Mouse (Mus musculus) urinary bladder, adult 2 months (tissue): Measurements from ENCODE around the gene Atp11c. TPM values are rescaled to one million over a fixed set of nuclear protein-coding genes. Genes with fewer than 3 reads are reported as not detected.
A peak's percentile ranks its signal among the peaks of the same experiment; 100 is the strongest.

Source experiments
- DNase-seq: peaks from one replicate; pipeline ENCODE4 v3.0.0; 2022; ENCODE audit warnings: low spot score
- polyA plus RNA-seq: library from polyadenylated mRNA; depleted of rRNA; stranded (reverse); fragments of >200 nt; gene quantifications from 2 replicates; pipeline ENCODE4 v1.2.3, GENCODE M21; 2012; rRNA removed

Gene Atp11c
- 8.3 and 8.4 TPM in 2 replicates for polyA plus RNA-seq

DNA sequence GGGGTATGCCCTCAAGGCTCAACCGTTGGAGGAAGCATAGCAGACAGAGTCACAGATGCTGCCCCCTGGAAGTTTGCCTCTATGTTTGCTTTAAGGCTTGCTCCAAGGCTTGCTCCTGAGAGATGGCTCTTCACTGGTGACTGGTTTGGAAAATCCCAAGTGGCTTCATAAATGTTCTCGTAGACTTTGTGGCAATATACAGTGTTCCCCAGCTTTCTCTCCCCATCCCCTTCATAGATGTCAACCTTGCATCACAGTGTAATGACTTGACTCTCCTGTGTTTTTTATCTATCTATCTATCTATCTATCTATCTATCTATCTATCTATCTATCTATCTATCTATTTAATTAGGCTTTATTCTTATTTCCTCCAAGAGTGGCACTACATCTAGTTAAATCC is at the start of gene Atp11c:
Atp11c (minus strand) TSS at position 101 of the 400 bp plus-strand sequence.
- no peak for DNase-seq

- DNase-seq = no peak
These were observed 16.7 kb upstream of the Atp11c start for GRCm38 (mm10) chrX:60609202-60609601.

DNA sequence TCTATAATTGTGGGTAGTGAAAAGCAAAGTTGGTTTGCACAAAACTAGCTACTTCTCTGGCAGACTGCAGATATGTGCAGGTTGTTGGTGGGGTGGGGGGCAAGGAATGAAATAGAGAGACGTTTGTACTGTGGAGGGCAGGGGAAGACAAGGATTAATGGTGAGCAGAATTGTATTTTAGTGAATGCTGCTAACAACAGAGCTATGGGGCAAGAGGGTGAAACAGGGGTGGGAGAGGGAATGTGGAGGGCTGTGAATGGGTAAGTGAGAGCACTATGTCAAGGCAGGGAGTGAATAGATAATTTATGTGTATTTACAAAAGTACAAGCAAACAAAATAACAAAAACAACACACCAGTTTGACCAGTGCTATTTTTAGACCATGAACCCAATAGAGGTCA is 22.0 kb downstream of the Atp11c start:
- no peak for DNase-seq

DNA sequence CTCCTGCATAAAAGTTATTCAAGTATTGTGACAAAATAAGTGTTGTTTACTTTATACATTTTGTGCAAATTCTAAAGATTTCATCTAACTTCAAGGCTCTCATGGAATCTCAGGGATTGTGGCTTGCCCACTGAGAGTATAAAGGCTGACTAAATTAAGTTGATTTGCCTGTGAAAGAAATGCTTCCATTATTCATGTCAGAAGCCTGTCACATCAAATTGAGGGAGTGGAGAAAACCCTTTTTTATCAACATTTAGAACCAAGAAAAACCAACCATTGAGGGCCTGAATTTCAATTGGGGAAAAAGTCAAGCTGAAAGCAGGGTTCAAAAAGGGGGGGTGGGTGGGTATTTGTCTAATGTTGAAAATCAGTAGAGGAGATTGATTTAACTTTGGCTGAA is 23.5 kb downstream of the Atp11c start:
- no peak for DNase-seq

DNA sequence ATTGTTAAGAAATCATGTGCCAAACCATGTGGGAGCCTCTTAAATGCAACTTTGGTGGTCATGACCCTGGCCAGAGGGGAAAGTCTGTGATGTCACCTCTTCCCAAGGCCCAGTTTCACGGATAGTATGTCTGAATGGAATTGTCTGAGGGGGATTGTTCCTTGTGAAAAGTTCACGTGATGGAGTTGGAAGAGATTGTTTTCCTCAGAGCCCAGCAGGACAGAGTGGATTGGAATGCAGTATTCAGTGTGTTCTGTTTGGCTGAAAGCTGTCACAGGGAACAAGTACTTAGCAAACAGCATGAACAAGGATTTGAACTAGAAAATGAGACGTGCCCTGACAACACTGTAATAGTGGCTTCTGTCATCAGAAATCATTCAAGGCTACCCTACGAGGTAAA is 37.3 kb downstream of the Atp11c start:
- DNase-seq = no peak

GRCm38 (mm10) chrX:60547444-60548304 is 44.8 kb downstream of the Atp11c start:
- peak; percentile 30 for DNase-seq

DNA sequence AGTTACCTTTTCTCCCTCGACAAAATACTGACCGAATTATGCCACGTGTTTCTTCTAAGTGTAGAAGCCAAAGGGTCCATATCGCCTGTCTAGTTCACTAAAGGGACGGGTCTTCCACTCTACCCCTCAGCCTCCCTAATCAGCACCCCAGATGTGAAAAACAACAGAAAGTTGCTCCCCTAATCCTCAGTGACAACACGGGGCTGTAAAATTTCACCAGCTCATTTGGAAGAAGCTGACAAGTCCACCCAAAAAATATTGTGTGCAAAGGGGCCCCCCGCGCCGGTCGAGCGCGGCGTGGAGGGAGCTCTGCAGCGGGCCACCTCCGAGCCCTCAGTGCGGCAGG is 45.4 kb downstream of the Atp11c start:
- DNase-seq = no peak

DNA sequence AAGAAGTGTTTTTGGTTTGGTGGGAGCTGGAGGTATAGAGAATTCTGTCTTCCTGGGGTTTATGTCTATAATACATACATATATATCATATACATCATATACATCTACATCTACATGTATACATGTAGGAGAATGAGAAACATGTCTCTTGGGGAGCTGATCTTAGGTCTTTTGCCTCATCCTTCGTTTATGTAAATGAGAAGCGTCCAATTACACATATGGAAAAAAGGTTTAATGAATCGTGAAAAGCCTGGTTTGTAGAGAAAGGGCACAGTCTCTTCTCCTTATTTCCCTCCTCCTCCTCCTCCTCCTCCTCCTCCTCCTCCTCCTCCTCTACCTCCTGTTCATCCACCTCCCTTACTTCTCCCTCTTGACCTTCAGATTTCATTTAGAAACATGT is 46.6 kb downstream of the Atp11c start:
- DNase-seq = no peak

GRCm38 (mm10) chrX:60545444-60545843 is 47.1 kb downstream of the Atp11c start:
- no peak for DNase-seq

GRCm38 (mm10) chrX:60544098-60544497 is 48.4 kb downstream of the Atp11c start:
- no peak for DNase-seq

- no peak for DNase-seq
These were observed 49.6 kb downstream of the Atp11c start for GRCm38 (mm10) chrX:60542901-60543300.

DNA sequence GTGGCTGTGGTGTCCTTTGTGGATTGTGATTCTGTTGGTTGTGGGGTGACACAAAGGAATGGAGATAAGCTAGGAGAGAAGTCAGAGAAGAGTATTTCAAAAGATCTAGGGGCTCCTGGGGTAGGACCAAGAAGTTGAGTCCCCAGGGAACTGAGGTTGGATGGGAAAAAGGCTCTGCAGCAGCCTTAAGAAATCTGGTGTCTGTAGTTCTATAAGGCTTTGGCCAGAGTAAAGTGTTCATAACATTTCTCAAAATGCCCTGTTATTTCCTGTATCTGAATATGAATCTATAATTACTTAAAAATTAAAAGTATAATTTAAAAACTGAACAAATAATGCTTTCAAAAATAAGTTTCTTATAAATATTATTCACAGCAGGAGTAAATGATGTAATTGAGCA is 53.3 kb downstream of the Atp11c start, which contains the start of gene Gm7073:
Gm7073 (minus strand) TSS at position 101 of the 400 bp plus-strand sequence.
- no peak for DNase-seq

DNA sequence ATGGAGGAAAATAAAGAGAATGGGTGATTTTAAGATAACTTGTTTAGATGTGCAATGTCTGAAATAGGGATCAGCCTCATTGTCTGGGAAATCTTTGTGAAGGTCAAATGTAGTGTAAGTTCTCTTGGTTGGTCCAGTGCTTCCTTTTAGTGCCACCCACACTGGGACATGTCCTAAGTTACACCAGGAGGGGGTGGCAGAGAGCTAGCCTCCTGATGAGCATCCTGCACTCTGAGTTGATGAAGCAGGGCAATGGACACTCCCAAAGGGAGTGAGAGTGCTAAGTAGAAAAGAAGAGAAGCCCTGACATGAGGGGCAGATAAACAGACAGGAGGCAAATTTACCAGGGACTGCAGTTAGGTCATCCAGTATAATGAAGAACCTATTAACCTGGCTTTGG is 88.5 kb downstream of the Atp11c start:
- no peak for DNase-seq

DNA sequence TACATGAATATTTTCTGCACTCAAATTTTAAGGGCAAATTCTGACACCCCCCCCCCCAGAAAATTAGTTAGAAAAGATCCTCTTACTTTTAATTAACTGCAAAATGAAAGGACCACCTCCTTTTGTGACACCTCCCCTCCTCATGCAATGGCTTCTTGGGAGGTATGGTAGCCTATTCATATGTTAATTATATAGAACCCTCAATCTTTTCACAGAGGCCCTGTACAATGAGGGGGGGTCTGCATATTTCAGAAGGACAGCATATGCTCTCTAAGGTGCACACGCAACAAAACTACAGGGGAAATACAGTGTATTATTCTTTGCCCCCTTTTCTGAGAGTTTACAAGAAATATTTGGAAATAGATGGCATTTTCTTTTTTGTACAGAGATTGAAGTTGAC is 94.7 kb downstream of the Atp11c start:
- DNase-seq = no peak

- DNase-seq = no peak
These were observed 97.2 kb downstream of the Atp11c start for GRCm38 (mm10) chrX:60495308-60495707.

- DNase-seq = no peak
These were observed 128.7 kb downstream of the Atp11c start for GRCm38 (mm10) chrX:60463786-60464185.

- DNase-seq = no peak
These were observed 177.9 kb downstream of the Atp11c start for GRCm38 (mm10) chrX:60414563-60415111.

- no peak for DNase-seq
These were observed 186.8 kb downstream of the Atp11c start for GRCm38 (mm10) chrX:60405681-60406080.

GRCm38 (mm10) chrX:60404668-60405044 is 187.8 kb downstream of the Atp11c start:
- peak; percentile 58 for DNase-seq

DNA sequence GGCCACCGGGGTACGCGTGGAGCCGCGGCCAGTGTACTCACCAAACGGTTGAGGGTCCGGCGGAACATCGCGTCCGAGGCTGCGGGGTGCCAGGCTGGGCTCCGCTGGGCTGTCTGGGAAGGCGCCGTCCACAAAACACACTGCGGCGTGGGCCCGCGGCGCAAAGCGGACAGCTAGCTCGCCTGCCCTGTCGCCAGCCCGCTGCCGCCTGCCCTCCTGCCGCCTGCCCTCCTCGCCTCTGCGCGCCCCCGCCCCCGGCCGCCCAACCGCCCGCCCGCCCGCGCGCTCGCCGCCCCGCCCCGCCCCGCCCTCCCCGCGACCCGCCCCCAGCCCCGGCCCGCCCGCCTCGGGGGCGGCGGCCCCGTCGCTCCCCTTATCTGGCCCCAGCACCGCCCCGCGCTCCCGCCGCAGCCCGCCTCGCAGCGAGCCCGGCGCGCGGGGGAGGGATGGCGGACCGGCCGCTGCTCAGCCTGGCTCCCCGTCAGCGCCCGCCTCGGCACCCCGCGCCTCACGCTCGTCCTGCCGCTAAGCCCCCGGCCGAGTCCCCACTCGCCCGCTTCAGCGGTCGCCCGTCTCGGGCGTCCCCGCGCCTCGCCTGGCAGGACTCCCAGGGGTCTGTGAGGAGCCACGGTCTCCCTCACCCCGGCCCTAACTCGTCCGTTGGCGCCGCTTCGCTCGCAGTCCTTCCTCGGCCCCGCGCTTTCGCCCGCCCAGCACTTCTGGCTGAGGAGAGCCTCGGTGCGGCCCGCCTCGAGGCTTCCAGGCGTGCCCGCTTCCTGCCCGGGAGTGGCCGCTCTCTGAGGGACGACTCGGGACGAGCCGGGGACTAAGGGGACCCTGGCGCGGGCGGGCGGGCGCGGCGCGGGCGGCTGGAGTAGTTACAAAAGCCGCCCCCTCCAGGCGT is 188.5 kb downstream of the Atp11c start:
- peak; percentile 67 for DNase-seq

GRCm38 (mm10) chrX:60403062-60403763 is 189.3 kb downstream of the Atp11c start:
- no peak for DNase-seq

- DNase-seq = no peak
These were observed 198.2 kb downstream of the Atp11c start for GRCm38 (mm10) chrX:60394292-60394691.
